Mouse (Mus musculus): ENCODE data around the gene Cnnm4. TPM values are rescaled to one million over a fixed set of nuclear protein-coding genes. Genes with fewer than 3 reads are reported as not detected.

Gene Cnnm4
- polyA plus RNA-seq, 1 experiment, result not detected

- Histone ChIP-seq H3K27ac (ENCODE audit: insufficient read depth, low read depth, low read length) (no peak overlapping the region), H3K4me1 (ENCODE audit: control insufficient read depth, insufficient read depth, low read length) (peaks cover 10% of the 10 kb centered on the region), H3K4me3 (ENCODE audit: insufficient read depth, low read depth, low read length) (no peak overlapping the region)
- WGBS, result 94% methylated on average over 7 of the region's 7 CpGs
- TF ChIP-seq POLR2A (IDR thresholded peaks at IDR 0.05; ENCODE audit: insufficient read depth, low read depth, low read length), result no peak
- TF ChIP-seq CTCF (IDR thresholded peaks at IDR 0.05; ENCODE audit: insufficient read depth, low read depth, low read length), result no peak
Measured at GRCm38 (mm10) chr1:36522210-36522609, 50.8 kb downstream of the Cnnm4 start.

DNA sequence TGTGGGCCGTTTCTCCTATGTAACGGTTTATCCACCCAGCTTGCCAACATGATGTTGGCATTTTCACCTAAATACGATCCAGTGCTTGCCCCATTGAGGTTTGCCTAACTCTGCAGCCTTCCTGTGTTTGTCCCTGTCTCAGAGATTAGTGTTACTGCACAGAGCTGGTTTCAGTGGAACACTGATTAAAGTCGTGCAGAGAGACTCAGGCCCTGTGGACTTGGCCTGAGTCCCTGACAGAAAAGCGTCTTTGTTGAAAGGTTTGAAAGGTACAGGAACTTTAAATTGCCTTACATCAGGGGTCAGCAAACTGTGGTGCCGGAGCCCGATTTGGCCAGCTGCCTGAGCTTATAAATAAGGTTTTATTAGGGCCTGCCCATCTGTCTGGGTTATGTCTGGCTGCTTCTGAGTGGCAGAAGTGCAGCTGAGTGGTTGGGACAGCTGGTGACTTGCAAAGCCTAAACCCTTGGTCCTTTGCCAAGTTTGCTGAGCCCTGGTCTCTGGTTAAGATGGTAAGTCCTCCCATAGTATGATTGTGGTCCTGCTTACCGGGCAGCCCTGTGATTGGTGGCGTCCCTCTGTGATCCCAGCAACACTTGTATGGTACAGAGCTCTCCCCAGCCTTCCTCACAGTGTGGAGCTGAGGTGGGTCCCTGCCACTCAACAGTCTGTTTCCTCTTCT is 52.1 kb downstream of the Cnnm4 start:
- Histone ChIP-seq H3K4me3 (ENCODE audit: insufficient read depth, low read depth, low read length) (no peak overlapping the region), H3K27ac (ENCODE audit: insufficient read depth, low read depth, low read length) (no peak overlapping the region), H3K4me1 (ENCODE audit: control insufficient read depth, insufficient read depth, low read length) (peaks cover 6% of the 10 kb centered on the region; the same call in 1 of the 2 replicates)
- TF ChIP-seq POLR2A (IDR thresholded peaks at IDR 0.05; ENCODE audit: insufficient read depth, low read depth, low read length), result no peak
- no peak for TF ChIP-seq CTCF (IDR thresholded peaks at IDR 0.05; ENCODE audit: insufficient read depth, low read depth, low read length)
- WGBS, result 50% methylated on average over 9 of the region's 9 CpGs

- no peak overlapping the region for H3K4me3 ChIP-seq (ENCODE audit: insufficient read depth, low read depth, low read length)
- peaks cover under 1% of the 10 kb centered on the region; the same call in 1 of the 2 replicates for H3K4me1 ChIP-seq (ENCODE audit: control insufficient read depth, insufficient read depth, low read length)
- no peak for TF ChIP-seq CTCF (IDR thresholded peaks at IDR 0.05; ENCODE audit: insufficient read depth, low read depth, low read length)
- TF ChIP-seq POLR2A (IDR thresholded peaks at IDR 0.05; ENCODE audit: insufficient read depth, low read depth, low read length), result no peak
- H3K27ac ChIP-seq (ENCODE audit: insufficient read depth, low read depth, low read length), result no peak overlapping the region
- 89% methylated on average over 5 of the region's 5 CpGs for WGBS
Measured at GRCm38 (mm10) chr1:36524058-36524457, 52.6 kb downstream of the Cnnm4 start.

GRCm38 (mm10) chr1:36525774-36526173 is 54.4 kb downstream of the Cnnm4 start:
- 94% methylated on average over 12 of the region's 12 CpGs for WGBS
- H3K27ac ChIP-seq (ENCODE audit: insufficient read depth, low read depth, low read length), result no peak overlapping the region
- no peak for TF ChIP-seq POLR2A (IDR thresholded peaks at IDR 0.05; ENCODE audit: insufficient read depth, low read depth, low read length)
- TF ChIP-seq CTCF (IDR thresholded peaks at IDR 0.05; ENCODE audit: insufficient read depth, low read depth, low read length), result no peak
- H3K4me1 ChIP-seq (ENCODE audit: control insufficient read depth, insufficient read depth, low read length), result no peaks in the 10 kb centered on the region
- no peak overlapping the region for H3K4me3 ChIP-seq (ENCODE audit: insufficient read depth, low read depth, low read length)

- H3K4me3 ChIP-seq (ENCODE audit: insufficient read depth, low read depth, low read length), result no peak overlapping the region
- WGBS, result 93% methylated on average over 10 of the region's 10 CpGs
- TF ChIP-seq POLR2A (IDR thresholded peaks at IDR 0.05; ENCODE audit: insufficient read depth, low read depth, low read length), result no peak
- H3K4me1 ChIP-seq (ENCODE audit: control insufficient read depth, insufficient read depth, low read length), result no peaks in the 10 kb centered on the region
- no peak overlapping the region for H3K27ac ChIP-seq (ENCODE audit: insufficient read depth, low read depth, low read length)
Measured at GRCm38 (mm10) chr1:36526903-36527302, 55.5 kb downstream of the Cnnm4 start.

DNA sequence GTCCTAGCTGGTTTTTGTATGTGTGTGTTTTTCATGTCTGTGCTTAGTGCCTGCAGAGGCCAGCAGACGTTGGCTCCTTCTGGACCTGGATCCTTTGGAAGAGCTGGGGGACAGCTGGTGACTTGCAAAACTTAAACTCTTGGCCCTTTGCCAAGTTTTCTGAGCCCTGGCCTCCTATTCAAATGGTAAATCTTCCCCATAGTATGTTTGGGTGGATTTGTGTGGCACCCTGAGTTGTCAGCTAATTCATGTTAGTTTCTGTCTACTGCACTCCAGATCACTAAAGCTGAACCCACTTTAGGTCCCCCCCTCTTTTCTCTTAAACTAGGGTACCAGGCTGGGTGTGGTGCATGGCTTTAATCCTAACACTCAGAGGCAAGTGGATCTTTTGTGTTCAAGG is 56.9 kb downstream of the Cnnm4 start:
- no peak for TF ChIP-seq POLR2A (IDR thresholded peaks at IDR 0.05; ENCODE audit: insufficient read depth, low read depth, low read length)
- TF ChIP-seq CTCF (IDR thresholded peaks at IDR 0.05; ENCODE audit: insufficient read depth, low read depth, low read length), result no peak
- Histone ChIP-seq H3K4me1 (ENCODE audit: control insufficient read depth, insufficient read depth, low read length) (no peaks in the 10 kb centered on the region), H3K4me3 (ENCODE audit: insufficient read depth, low read depth, low read length) (no peak overlapping the region), H3K27ac (ENCODE audit: insufficient read depth, low read depth, low read length) (no peak overlapping the region)
- WGBS, result 24% methylated on average over 1 of the region's 1 CpGs

- no peak for TF ChIP-seq CTCF (IDR thresholded peaks at IDR 0.05; ENCODE audit: insufficient read depth, low read depth, low read length)
- TF ChIP-seq POLR2A (IDR thresholded peaks at IDR 0.05; ENCODE audit: insufficient read depth, low read depth, low read length), result no peak
- no peak overlapping the region for H3K4me3 ChIP-seq (ENCODE audit: insufficient read depth, low read depth, low read length)
- 86% methylated on average over 4 of the region's 4 CpGs for WGBS
- no peak overlapping the region for H3K27ac ChIP-seq (ENCODE audit: insufficient read depth, low read depth, low read length)
- no peaks in the 10 kb centered on the region for H3K4me1 ChIP-seq (ENCODE audit: control insufficient read depth, insufficient read depth, low read length)
Measured at GRCm38 (mm10) chr1:36529274-36529673, 57.9 kb downstream of the Cnnm4 start.

DNA sequence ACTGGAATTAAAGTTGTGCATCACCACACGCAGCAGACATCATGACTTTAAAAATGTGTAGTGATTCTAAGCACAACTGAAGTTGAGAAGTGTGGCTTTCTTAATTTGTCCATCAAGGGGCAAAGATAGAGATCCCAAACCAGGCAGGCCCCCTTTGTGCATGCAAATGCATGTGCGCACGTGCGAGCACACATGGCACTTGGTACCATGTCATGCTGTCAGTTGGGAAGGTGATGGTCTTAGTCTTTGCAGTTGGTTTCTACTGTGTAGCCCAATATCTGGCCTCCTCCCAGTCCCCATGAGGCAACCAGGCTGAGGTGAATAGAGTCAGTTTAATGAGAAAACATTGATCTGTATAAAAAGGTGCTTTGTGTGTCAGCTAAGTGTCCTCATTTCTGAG is 58.5 kb downstream of the Cnnm4 start:
- H3K4me3 ChIP-seq (ENCODE audit: insufficient read depth, low read depth, low read length), result no peak overlapping the region
- no peak overlapping the region for H3K27ac ChIP-seq (ENCODE audit: insufficient read depth, low read depth, low read length)
- H3K4me1 ChIP-seq (ENCODE audit: control insufficient read depth, insufficient read depth, low read length), result peaks cover 5% of the 10 kb centered on the region; the same call in 1 of the 2 replicates
- TF ChIP-seq POLR2A (IDR thresholded peaks at IDR 0.05; ENCODE audit: insufficient read depth, low read depth, low read length) (no peak), CTCF (IDR thresholded peaks at IDR 0.05; ENCODE audit: insufficient read depth, low read depth, low read length) (no peak)
- WGBS, result 94% methylated on average over 4 of the region's 4 CpGs

- no peak overlapping the region for H3K4me3 ChIP-seq (ENCODE audit: insufficient read depth, low read depth, low read length)
- H3K4me1 ChIP-seq (ENCODE audit: control insufficient read depth, insufficient read depth, low read length), result peaks cover 9% of the 10 kb centered on the region
- H3K27ac ChIP-seq (ENCODE audit: insufficient read depth, low read depth, low read length), result no peak overlapping the region
- 71% methylated on average over 8 of the region's 8 CpGs for WGBS
- no peak for TF ChIP-seq CTCF (IDR thresholded peaks at IDR 0.05; ENCODE audit: insufficient read depth, low read depth, low read length)
- TF ChIP-seq POLR2A (IDR thresholded peaks at IDR 0.05; ENCODE audit: insufficient read depth, low read depth, low read length), result no peak
Measured at GRCm38 (mm10) chr1:36530485-36530884, 59.1 kb downstream of the Cnnm4 start.

Measured in olfactory bulb, adult 2 months (tissue).